Mouse (Mus musculus) ES-Bruce4 (cell line): ENCODE measurements around the gene Mid1. TPM values are rescaled to one million over a fixed set of nuclear protein-coding genes. Genes with fewer than 3 reads are reported as not detected.

Experiments used
- polyA plus RNA-seq: library from polyadenylated mRNA; stranded (reverse); fragments of >200 nt; gene quantifications from 2 replicates; pipeline ENCODE4 v1.2.4, GENCODE M21; 2011; ENCODE audit warnings: low read depth; ENCODE audit not compliant: missing spikeins, insufficient read depth, insufficient read length

Gene Mid1
- polyA plus RNA-seq, 1 experiment = 125 TPM

Other genes starting within 250 kb of the Mid1 start
- not detected in 2 replicates for gene 4933400A11Rik, start 94.4 kb downstream of the Mid1 start, polyA plus RNA-seq